Mouse (Mus musculus): ENCODE measurements around the gene Htr1d.

GRCm38 (mm10) chr4:136470347-136471071 lies 47.2 kb downstream of the Htr1d start:
- no peak for TF ChIP-seq CTCF (conservative IDR thresholded peaks at IDR 0.05; ENCODE audit: low read length)
- no peak for TF ChIP-seq POU5F1 (IDR thresholded peaks at IDR 0.05; ENCODE audit: borderline replicate concordance, low read length)
